Mouse (Mus musculus): ENCODE measurements around the gene Rnf216.
A peak's percentile ranks its signal among the peaks of the same experiment; 100 is the strongest.
"Not testable (repeated sequence)": the region's sequence is repeated elsewhere in the genome, so short reads cannot be mapped to it uniquely, and the experiment has no call there.

Rnf216 gene

DNA sequence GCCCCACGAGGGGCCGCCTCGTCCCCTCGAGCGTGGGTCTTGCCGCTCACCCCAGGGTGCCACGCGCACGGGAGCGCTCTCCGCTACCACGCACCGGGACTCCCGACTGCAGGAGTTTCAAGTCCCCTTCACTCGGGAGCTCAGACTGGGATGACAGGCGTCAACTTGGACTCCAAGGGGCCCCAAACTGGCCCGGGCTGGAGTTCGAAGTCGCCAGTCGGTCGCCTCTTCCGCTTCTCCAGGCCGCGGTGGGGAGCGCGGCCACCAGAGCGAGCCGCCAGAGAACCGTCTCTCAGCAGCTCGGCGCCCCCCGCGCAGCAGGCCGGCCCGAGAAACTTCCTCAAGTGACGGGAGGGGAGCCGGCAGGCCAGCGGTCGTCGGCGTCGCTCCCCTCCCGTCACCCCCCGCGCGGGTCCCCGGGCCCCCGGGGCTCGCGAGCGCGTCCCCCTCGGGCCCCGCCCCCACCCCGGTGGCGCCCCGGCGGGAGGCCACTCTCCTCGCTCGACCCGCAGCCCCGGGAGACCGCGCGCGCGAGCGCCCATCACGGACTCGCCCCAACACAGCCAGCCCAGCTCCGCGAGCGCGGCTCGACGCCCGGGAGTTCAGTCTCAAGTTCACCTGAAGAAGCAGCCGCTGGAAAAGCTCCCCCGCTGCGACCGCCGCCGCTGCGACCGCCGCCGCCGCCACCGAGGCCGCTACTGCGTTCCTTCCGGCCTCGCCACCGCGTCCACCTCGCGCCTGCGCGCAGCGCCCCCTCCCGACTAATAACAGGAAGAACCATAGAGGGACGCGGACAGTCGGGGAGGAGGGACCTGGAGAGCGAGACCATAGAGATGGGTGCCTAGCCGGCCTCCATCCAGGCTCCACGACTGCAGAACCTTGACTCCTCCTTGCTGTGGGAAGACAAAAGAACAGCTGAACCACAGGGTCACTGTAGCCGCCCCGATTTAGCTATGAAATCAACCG is at the start of gene Rnf216:
Rnf216 (minus strand) TSS at position 714 of the 966 bp plus-strand sequence.
- DNase-seq (ENCODE audit: low spot score in 2 of 2), result peak; percentile 91 to 94

DNA sequence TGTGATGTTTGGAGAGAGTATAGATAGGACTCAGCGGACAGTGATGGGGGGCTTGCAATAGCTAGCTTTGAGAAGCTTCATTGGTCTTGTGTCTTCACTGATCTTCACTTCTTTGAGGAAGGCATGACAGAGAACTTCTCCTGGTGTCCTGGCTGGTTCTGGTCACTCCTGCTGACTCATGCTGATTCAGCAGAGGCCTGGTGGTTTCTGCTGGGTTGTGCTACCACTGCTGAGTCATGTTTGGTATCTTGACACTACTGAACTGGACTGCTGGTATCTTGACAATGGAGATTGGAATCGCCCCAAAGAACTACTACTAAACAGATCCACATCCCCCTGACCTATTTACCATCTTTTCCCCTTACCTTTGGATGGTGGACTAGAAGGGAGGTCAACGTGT is 42.7 kb upstream of the Rnf216 start:
- DNase-seq (ENCODE audit: low spot score in 2 of 2), result no peak

DNA sequence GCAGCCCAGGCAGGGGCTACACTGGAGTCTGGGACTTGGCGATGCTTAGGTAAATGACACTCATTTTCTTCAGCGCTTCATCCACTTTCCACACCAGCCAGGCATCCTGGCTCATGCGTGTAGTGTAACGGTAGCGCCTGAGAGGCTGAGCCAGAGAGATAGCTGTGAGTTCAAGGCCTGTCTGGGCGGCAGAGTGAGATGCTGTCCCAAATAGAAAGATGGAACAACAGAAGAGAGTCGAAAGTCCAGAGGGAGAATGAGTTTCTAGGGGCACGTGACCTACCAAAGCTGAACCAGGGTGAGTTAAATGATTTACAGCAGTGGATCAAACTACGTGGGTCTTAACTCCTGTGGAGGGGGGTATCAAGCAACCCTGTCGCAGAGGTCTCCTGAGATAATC is 41.0 kb upstream of the Rnf216 start:
- no peak for DNase-seq (ENCODE audit: low spot score in 2 of 2)

DNA sequence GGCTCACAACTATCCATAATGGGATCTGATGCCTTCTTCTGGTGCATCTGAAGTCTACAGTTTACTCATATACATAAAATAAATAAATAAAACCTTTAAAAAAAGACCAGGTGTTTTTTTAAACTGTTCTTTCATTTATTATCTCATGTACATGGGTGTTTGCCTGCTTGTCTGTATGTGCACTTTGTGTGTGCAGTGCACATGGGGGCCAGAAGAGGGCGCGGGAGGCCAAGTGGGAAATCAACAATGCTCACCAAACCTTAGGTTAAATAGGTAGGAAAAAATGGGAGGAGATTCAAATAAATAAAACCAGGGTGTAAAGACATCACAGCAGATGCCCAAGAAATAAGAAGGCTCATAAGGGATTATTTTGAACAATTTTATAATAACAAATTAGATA is 37.2 kb upstream of the Rnf216 start:
- no peak for DNase-seq (ENCODE audit: low spot score in 2 of 2)

DNA sequence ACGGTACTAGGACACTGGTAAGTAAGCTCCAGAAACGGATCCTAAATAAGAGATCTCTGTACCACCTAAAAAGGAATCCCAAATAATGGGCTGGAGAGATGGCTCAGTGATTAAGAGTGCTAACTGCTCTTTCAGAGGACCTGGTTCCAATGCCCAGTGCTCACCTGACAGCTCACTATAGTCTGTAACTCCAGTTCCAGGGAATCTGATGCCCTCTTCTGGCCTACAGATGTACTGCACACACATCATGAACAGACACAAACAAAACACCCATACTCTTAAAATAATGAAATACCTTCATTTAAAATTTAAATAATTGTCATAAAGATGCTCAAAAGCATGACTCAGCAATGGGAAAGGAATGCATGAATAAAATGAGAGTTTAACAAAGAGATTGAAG is 36.7 kb upstream of the Rnf216 start:
- DNase-seq (ENCODE audit: low spot score in 2 of 2), result no peak

DNA sequence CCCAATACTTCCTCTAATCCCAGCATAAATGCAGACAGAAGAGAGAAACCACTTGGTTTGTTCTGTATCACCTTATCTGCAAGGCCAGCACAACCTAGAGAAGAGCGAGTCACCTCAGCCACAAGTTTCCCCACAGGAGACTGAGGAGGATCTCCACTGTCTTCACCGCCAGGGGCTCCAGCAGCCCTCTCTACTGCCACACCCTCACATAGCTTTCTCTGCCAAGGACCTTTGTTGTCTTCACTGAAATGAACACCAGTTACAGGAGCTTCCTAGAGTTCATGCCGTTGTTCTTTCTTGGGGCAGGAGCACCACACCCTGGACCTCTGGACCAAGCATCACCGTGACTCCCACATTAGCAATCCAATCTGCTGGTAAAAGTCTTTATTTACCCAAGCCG is 35.9 kb upstream of the Rnf216 start:
- no peak for DNase-seq (ENCODE audit: low spot score in 2 of 2)

DNA sequence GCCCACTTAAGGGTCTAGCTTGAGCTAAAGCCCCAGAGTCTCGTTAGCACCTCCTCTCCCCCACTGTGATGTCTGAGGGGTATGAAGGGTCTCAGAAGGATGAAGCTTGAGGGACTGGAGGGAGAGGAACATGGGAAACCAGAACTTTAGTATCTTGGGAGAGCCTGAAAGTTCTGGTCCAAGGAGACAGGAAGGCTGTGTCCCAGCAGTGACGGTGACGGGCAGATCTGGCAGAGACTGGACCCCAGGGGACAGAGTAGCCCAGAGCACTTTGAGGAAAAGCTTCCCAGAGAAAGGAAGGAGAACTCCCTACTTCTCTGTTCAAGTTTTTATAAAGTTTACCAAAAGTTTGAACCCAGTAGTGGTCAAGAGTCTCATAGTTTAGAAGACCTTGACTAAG is 34.7 kb upstream of the Rnf216 start, which contains the start of gene Olfr718-ps1:
Olfr718-ps1 (minus strand) TSS at position 101 of the 400 bp plus-strand sequence.
- DNase-seq (ENCODE audit: low spot score in 2 of 2), result no peak

DNA sequence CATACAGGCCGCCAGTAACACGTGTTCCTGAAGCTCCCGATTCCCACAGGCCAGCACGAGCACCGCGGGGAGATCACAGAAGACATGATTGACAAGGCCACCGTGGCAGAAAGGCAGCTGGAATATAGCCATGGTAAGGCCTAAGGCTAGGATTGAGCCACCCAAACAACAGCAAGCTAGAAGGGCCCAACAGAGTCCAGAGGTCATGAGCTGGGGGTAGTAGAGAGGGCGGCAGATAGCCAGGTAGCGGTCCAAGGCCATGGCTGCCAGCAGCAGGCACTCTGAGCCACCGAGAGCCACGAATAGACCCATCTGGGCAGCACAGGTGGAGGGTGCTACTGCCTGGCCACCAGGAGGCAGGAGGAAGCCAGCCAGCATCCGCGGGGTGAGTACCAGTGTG is 24.8 kb upstream of the Rnf216 start:
- no peak for DNase-seq (ENCODE audit: low spot score in 2 of 2)

DNA sequence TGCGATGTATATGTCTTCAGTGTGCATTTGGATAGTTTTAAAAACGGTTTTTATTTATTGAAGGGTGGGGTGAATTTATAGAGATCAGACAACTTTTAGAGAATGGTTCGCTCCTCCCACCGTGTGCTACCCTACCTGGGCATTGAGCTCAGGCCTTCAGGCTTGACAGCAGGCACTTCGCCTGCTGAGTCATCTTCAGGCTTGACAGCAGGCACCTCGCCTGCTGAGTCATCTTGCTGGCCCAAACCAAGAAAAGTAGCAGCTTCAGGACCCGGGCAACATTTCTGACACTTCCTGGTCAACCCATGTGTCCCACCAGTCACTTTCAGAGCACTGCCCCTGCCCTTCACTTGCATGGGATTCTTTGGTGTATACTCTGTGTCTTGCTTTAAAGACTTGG is 22.2 kb upstream of the Rnf216 start:
- DNase-seq (ENCODE audit: low spot score in 2 of 2), result no peak

DNA sequence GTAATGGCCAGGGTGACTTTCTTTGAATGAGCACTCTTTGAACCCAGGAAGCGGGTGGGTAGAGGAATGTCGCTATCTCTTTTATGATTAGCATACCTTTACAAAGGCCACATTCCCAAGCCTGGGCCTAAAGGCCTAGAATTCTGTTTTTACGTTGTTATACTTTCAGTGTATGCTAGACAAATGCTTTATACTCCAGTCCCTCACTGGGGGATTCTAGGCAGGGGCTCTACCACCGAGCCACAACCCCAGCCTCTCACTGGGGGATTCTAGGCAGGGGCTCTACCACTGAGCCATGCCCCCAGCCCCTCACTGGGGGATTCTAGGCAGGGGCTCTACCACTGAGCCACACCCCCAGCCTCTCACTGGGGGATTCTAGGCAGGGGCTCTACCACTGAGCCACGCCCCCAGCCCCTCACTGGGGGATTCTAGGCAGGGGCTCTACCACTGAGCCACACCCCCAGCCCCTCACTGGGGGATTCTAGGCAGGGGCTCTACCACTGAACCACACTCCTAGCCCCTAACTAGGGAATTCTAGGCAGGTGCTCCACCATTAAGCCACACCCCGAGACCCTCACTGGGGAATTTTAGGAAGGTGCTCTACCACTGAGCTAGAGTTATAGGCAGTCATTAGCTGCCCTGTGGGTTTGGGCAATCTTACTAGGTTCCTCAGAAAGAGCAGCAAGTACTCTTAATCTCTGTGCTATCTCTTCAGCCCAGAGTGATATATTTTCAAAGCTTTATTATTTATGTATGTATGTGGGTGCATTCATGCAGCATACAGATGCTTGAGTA is 21.6 kb upstream of the Rnf216 start:
- DNase-seq (ENCODE audit: low spot score in 2 of 2), result not testable (repeated sequence)

DNA sequence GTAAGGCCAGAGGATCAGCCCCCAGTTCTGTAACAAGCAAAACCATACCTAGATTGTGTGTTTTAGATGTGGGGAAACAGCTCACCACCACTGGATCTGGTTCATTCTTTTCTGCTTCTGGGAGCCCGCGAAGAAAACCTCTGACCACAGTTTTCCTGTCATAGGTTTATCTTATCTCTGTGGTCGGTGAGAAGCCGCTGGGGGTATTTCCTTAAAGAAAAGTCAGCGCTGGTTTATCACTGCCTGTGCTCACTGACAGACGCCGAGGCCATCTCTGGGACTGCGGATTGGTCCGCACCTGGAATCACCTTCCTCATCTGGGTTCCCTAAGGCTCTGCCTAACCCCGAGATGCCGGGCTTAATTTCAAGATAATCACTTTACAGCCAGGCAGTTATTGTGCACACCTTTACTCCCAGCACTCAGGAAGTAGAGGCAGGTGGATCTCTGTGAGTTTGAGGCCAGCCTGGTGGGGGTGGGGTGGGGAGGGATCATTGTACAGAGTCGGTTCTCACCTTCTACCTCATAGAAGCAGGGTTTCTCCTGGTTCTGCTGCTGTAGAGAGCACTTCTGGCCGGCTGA is 20.2 kb upstream of the Rnf216 start:
- DNase-seq (ENCODE audit: low spot score in 2 of 2), result no peak

DNA sequence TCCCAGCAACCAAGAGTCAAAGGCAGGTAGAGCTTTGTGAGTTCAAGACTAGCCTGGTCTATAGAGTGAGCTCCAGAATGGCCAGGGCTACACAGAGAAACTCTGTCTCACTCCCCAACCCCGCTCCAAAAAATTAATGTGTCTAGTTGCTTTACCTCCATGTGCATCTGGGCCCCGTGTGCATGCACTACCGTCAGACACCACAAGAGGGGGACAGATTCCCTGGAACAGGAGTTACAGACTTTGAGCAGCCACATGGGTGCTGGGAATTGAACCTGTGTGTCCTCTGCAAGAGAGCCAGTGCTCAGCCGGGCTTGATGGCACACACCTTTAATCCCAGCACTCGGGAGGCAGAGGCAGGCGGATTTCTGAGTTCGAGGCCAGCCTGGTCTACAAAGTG is 17.5 kb upstream of the Rnf216 start:
- no peak for DNase-seq (ENCODE audit: low spot score in 2 of 2)

DNA sequence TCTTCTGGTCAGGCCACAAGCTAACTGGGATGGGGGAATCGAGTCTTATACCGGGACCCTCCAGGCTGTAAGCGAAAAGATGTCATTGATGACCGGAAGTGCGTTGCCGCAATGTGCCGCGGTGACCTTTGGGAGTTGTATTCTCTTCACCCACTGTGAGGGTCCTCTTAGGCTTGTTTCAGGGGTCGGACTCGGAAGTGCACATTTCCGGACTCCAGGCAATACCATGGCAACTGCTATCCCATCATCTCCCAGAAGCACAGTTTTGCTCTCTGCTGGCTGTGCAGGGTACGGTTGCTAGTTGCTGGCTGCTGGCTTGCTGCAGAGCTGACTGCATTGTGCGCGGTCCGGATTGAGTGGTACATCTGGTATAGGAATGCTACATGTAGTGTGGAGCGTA is 16.3 kb upstream of the Rnf216 start:
- no peak for DNase-seq (ENCODE audit: low spot score in 2 of 2)

DNA sequence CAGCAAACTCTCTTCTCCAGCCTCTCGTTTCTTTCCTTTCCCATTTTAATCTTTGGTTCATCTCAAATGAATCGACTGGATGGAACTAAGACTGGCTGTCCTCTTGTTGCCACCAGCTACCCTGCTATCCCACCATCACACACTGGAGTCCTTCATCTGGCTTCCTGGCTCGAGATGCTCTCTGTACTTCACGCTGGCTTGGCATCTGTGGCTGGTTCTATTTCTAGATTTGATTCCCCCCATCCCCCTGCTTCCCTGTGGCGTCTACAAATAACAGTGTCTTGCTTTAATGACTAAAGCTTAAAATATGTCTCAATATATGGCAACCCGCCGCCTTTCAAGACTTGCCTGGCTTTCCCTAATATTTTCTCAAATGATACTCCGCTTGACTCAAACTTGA is 15.0 kb upstream of the Rnf216 start:
- no peak for DNase-seq (ENCODE audit: low spot score in 2 of 2)

DNA sequence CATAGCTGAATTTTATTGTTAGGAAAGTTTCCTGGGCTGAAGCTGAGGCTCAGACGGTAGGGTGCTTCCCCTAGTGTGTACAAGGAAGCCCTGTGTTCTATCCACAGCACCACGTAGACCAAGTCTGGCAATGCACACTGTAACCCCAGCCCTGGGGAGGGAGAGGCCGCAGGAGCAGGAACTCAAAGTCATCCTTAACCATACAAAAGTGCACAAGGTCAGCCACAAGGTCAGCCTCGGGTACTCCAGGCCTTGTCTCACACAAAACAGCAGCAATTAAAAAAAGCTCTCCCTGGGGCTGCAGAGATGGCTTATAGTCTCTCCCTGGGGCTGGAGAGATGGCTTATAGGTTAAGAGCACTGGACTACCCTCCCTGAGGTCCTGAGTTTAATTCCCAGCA is 14.1 kb upstream of the Rnf216 start:
- DNase-seq (ENCODE audit: low spot score in 2 of 2), result no peak

DNA sequence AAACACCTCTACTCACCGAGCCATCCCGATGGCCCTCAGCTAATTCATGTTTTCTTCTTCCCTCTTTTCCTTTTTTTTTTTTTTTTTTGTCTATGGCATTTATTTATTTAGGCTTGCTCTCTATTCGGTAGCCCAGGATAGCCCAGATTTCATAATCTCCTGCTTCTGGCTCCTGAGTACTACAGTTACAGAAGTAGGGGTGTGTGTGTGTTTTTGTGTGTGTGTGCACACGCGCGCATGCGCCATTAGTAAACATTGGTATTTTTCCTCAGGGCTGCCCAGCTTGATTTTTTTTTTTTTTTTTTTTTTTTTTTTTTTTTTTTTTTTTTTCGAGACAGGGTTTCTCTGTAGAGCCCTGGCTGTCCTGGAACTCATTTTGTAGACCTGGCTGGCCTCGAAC is 13.3 kb upstream of the Rnf216 start:
- DNase-seq (ENCODE audit: low spot score in 2 of 2), result no peak

DNA sequence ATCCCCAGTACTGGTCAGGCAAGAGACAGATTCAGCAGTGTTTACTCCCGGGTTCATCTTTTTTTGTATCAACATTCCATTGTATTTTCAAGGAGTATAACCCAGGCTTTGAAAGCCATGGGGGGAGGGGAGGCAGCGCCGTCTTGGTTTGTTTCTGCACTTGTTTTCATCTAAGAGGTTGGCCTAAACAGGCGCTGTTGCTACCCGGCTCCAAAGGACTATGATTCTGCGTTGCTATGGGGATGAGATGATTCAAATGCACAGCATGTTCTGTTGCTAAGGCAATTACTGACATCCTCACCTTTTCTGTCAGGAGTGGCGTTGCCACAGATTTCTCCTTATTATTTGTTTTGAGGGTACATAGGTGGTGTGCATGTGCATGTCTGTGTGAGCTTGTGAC is 12.8 kb upstream of the Rnf216 start:
- DNase-seq (ENCODE audit: low spot score in 2 of 2), result peak; percentile 33 to 48

DNA sequence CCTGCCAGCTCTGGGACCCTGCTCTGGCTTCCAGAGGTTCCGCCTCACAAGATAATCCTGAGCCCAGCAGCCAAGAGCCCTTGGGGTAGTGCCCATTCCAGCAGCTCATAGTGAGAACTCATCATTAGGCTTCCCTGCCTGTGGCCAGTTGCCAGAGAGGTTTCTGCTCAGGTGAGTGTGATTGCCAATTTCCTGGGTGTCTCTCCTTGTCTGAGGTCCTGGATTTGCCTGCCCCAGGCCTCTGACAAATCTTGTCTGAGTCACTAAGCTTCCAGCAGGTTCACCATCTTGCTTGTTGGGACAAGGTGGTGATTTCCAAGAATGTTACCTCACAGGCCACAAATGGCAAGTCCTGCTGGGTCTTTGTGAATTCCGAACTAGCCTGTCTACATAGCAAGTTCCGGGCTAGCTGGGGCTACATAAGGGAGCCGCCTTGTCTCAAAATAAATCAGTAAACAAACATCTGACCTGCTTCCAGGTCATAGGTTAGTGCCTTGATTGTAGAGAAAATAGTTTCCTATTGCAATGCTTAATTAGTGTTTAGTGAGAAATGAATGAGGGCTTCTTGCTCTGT is 12.1 kb upstream of the Rnf216 start:
- no peak for DNase-seq (ENCODE audit: low spot score in 2 of 2)

DNA sequence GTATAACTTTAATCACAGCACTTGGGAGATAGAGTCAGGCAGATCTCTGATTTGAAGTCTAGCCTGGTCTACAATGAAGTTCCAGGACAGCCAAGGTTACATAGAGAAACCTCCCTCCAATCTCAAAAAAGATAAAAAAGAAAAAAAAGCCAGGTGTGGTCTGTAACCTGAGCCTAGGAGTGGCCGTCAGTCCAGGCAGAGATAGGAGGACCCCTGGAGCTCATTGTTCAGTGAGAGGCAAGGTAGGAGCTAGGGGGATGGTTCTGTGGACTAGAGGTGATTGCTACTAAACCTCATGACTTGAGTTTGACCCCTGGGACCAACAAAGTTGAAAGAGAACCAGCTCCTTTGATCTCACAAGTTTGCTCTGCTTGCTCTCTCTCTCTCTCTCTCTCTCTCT is 9.9 kb upstream of the Rnf216 start:
- DNase-seq (ENCODE audit: low spot score in 2 of 2), result no peak

DNA sequence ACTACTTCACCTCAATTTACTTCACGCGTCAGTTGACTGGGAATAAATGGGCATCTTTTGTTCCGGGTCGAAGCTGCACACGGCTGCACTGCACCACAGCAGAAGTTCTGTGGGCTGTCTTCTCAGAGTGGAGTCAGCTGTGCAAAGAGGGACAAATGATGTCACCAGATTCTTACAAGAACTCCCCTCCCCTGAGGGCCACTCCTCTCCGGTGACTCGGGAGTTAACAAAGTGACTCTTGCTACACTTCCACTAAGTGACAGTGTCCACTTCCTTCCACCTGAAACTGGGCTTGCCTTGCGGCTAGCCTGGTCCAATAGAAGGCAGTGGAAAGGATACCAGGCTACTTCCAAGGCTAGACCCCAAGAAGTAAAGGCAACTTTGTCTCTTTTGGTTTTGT is 9.3 kb upstream of the Rnf216 start:
- DNase-seq (ENCODE audit: low spot score in 2 of 2), result no peak

DNA sequence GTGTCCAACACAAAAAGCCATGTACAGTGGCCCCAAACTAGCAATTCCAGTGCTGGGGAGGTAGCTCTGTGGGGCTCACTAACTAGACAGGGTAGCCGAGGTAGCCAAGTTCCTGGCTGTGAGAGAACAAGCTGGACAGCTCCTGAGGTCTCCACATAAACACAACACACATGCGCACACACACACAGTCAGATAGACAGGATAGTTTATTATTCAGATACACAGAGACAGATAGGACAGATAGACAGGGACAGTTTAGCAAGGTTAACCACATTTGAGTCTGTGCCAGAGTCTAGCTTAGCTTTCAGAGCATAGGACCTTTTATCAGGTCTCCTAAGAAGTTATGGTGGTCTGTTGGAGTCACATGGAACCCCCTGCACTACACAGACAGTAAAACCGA is 6.0 kb downstream of the Rnf216 start:
- DNase-seq (ENCODE audit: low spot score in 2 of 2), result no peak

DNA sequence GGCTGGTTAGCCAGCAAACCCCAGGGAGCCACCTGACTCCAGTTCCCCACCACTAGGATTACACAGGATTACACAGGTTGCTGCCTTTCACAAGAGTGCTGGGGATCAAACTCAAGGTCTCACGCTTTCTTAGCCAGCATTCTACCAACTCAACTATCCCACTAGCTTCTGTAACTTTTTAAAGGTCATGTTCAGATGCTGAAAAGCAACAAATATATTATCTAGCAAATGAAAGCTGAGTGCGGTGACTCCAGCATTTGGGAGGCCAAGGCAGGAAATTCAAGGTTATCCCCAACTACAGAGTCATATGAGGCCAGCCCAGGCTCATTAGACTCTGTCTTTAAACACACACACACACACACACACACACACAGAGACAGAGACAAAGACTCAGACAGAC is 9.6 kb downstream of the Rnf216 start:
- DNase-seq (ENCODE audit: low spot score in 2 of 2), result no peak

Measured in frontal cortex, postnatal 10 days (tissue).